Mouse (Mus musculus) adrenal gland, adult 8-10 months (tissue): ENCODE measurements at regions not wholly inside any gene's neighbourhood (a gene's known extent, or its start where the extent isn't known, plus 50 kb on each side); places are given as distances from the start of the nearest gene placed in this dataset.

Experiments
- DNase-seq: peaks from one replicate; pipeline ENCODE4 v3.0.0; 2022

DNA sequence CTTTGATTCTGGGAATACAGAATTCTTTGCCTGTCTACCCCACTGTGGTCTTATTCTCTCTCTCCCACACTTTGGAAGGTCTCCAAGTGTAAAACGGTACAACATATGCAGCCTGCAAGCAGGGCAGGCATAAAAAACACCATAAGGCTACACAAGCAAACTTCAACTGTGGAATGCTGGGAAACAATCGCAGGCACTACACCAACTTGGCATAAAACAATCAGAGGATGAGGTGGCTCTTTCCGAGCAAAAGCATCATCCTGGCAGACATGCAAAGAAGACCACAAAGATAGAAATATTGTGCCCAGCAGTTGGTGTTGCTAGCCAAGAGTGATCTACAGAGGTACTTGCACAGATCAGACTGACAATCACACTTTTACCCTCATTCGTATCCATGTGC lies 88.0 kb upstream of the Galnt5 start:
- DNase-seq: no peak

DNA sequence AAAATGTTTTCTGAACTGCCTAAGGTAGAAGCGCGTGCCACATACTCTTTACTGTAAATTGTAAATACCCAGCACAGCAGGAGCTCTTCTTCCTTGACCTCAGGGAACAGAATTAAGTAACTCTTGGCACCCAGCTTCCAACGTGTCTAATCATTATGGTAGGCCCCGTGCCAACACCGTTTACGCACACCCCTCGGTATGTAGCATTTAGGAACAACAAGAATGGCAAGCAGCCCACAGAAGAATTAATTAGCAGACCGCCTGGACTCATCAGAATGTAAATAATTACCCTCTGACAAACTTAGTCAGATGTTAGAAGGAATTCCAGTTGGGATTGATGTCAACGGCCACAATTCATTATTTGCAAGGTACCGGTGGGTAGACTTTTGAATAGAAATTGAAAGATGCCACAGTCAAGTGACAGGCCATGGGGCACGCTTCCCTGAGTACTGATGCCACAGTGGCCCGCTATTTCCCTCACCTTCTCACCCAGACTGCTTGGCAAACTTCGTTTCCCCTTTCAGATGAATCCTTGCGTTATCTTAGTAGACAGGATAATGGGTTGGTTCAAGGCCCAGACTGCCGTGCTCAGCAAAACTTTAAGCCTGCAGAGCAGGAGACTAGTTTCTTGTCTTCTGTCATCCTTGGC lies 81.2 kb upstream of the Galnt5 start:
- no peak for DNase-seq

- no peak for DNase-seq
Observed at GRCm38 (mm10) chr2:57917721-57918120, 80.0 kb upstream of the Galnt5 start.

DNA sequence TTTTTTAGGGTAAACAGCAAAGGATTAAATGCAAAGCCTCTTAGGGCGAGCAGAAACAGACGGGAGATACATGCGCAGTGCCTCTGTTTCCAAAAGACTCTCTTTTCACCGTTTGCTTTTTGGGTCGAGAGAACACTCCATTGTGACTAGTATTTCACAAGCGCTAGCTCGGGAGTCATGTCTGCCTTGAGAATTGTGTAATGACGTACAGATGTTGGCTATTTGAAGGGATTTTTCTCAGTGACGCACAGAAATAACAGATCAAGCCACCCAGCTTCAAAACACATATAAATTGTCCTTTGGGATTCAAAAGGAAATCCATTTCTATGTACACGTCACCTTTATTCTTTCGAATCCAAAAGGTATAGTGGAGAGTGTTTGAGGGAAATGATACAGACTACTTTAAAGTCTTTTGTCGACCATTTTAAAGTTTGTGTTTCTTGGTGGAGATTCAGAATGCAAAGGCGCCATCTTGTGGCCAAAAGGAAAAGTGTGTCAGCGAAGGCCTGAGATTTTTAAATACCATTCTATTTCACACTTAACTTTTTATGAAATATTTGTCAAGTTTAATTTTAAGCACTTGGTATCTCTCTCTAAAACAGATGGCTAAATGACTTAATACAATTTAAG lies 78.5 kb upstream of the Galnt5 start:
- DNase-seq: no peak

DNA sequence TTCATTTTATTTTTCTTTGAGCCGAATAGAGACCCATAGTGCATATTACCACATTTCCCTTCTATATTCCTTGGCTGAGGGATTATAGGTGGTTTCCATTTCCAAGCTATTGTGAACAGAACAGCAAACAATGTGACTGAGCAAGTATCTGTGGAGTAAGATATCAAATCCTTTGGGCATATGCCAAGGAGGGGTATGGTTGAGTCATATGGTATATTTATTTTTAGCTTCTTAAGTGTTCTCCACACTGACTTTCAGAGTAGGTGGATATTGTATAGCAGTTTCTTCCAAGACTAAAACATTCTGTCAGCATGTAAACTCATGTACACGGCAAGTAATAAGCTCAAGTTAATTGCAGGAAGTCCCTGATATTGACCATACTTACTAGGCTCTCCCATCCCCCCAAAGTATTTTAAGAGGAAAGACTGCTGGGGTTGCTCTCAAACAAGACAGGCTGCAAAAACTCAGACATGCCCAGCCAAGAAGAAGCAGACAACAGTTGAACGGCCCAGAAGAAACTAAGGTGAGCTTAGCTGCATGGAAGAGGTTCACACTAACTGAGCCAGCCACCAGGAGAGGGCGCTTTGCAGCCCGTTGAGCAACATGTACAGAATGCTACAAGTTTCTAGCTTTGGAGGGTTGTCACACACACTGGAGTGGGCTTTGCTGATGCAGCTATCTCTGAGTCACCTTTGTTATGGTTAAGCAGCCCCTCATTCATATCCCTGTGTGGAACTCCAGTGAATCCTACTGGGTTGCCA lies 63.4 kb upstream of the Galnt5 start:
- no peak for DNase-seq
